Mouse (Mus musculus): ENCODE measurements around the gene Disp1.

DNA sequence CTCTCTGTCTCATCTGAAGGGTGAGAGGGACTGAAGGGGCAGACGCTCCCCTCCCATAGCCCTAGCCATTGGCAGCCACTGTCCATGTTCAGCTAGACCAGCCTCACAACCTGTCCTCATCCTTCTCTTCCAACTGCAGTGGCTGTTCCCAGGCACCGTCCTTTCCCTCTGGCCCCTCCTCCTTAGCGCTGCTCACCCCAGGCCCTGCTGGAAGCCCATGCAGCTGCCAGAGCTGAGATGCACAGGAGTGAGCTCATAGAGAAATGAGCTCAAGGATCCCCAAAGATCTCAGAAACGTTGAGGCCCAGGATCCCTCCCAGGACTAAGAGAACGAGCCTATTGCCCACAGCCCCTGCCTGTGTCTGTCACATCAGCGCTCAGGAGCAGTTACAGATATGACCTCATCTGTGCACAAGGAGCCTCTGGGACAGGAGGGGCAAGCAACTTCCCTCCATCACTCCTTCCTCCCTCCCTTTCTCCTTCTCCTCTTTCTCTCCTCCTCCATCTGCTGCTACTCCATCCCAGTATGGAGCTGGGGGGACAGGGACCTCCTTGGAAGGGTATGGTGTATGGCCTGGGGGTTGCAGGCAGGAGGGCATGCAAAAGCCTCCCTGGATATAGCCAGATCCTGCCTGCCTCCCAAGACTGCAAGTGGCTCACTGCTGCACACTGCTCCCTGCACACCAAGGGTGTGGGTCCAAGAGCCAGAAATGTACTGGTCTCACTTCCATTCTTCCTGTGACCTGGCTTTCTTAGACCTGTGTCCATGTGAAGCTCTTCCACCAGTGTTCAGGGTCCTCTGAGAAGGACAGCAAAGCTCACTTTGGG lies 181.2 kb downstream of the Disp1 start:
- TF ChIP-seq CTCF (IDR thresholded peaks at IDR 0.05; ENCODE audit: control insufficient read depth, insufficient read depth, insufficient read length), result no peak
- TF ChIP-seq MAX (IDR thresholded peaks at IDR 0.05), result no peak
- no peak for TF ChIP-seq MYOG (IDR thresholded peaks at IDR 0.05; ENCODE audit: control insufficient read depth, extremely low read depth, insufficient read length)
- TF ChIP-seq CEBPB (IDR thresholded peaks at IDR 0.05; ENCODE audit: low read depth), result no peak
- no peak for TF ChIP-seq MYOD1 (IDR thresholded peaks at IDR 0.05; ENCODE audit: control insufficient read depth, insufficient read length, low read depth)
- TF ChIP-seq USF1 (IDR thresholded peaks at IDR 0.05; ENCODE audit: low read depth), result no peak

Data from C2C12 (cell line).